Mouse (Mus musculus): ENCODE data around the gene Nrxn1. TPM values are rescaled to one million over a fixed set of nuclear protein-coding genes. Genes with fewer than 3 reads are reported as not detected.

Nrxn1 gene
- total RNA-seq, 4 experiments from 2014 or later: 452 to 476 (median 472) TPM

GRCm38 (mm10) chr17:90809197-90810163, 283.4 kb downstream of the Nrxn1 start:
- DNase-seq (ENCODE audit: low spot score in 2 of 2): peak; percentile 67 to 82

DNA sequence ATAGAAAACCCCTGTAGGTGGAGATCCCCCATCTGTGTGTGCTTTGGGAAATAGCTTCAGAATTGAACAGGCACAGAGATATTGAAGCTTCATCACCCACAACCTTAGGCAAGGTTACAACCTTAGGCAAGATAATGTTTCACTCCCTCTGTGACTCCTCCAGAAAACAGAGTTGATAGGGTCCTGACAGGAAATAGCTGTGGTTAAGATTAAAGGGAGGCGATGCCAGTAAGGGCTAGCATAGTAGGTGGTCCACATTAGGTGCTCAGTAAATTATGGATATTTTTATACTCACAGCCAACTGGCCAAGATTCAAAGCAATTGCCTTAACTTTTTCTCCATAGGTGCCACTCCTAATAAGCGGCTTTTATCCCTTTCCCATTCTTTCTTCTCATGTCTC, 284.6 kb downstream of the Nrxn1 start:
- DNase-seq (ENCODE audit: low spot score in 2 of 2): no peak

GRCm38 (mm10) chr17:90807199-90807598, 285.7 kb downstream of the Nrxn1 start:
- no peak for DNase-seq (ENCODE audit: low spot score in 2 of 2)

GRCm38 (mm10) chr17:90798689-90799088, 294.2 kb downstream of the Nrxn1 start:
- no peak for DNase-seq (ENCODE audit: low spot score in 2 of 2)

DNA sequence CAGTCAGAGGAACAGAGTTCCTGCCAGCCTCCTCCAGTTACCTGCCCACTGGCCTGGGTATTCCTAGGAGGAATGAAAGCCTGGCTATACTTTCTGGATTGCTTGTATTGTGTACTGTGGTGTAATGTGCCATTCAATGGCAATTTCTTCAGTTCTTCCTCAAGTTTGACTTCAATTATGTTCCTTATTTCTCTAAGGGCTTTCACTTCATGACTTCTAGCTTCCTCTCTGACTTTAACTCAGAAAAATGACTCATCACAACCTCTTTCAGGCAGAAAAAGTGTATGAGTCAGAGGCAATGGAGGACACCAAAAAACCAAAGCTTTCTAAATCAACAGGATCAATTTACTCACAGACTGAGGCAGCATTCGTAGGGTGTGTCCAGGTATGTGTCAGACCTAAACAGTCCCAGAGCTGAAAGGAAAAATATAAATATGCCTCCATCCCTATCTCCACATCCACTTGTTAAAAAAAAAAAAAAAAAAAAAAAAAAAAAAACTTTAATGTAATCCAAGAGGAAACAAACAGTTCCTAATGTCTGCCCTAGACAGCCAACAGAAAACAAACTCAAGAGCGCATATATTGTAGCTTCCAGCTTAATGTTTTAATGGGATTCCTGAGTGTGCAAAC, 295.1 kb downstream of the Nrxn1 start:
- DNase-seq (ENCODE audit: low spot score in 2 of 2): no peak

- no peak for DNase-seq (ENCODE audit: low spot score in 2 of 2)
Measured at GRCm38 (mm10) chr17:90796974-90797373, 295.9 kb downstream of the Nrxn1 start.

DNA sequence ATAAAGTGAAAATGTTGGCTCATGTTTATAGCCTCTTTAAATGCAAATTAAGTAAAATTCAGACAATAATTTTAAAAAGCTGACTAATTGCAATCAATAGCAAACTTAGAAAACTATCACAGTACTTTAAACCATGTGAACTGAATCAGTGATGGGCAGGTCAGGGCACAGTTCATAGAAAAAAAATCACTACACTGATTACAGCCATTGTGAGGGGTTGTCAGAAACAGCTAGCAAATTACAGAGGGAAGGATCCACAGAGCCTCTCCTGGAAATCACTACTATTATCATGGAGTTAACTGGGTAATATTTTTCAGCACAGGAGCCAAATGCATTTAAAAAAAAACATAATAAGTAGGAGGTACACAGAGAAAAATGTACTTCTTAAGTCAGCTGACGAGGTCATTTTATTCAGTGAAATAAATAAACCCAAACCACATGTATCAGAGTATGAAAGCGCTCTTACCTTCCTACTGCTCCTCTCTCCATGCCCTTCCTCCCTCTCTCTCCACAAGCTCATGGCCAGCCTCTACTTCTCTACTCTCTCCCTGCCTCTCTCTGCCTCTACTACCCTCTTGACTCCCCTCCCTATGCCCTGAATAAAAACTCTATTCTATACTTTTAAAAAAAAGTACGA, 304.3 kb downstream of the Nrxn1 start:
- DNase-seq (ENCODE audit: low spot score in 2 of 2): no peak

- DNase-seq (ENCODE audit: low spot score in 2 of 2): no peak
Measured at GRCm38 (mm10) chr17:90788040-90788439, 304.8 kb downstream of the Nrxn1 start.

DNA sequence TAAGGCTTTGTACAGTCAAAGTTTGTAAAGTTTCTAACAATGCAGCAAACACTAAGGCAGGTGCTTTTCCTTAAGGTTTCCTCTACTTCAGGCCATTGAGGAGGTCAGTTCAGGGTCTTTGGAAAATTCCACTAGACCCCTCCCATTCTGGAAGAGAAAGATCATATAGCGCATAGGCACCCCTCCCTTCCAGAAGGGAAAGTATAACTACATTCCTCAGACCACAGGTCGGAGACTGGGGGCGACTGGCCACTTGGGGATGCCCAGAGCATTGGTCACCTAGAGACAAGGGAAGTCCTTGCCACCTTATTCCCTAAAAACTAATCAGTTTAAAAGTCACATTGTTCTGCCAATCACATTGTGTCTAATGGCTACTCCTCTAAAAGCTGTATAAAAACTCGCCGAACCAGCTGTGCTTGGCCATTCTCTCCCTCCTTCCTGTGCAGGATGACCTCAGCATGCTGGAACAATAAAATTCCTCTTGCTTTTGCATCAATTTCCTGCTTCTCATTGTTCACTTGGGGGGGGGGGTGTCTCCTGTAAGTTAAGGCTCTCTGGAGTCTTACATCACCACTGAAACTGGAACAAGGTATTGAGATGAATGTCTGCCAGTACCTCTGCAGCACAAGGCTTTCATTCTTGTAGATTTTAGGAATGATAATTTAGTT, 305.6 kb downstream of the Nrxn1 start:
- DNase-seq (ENCODE audit: low spot score in 2 of 2): no peak

DNA sequence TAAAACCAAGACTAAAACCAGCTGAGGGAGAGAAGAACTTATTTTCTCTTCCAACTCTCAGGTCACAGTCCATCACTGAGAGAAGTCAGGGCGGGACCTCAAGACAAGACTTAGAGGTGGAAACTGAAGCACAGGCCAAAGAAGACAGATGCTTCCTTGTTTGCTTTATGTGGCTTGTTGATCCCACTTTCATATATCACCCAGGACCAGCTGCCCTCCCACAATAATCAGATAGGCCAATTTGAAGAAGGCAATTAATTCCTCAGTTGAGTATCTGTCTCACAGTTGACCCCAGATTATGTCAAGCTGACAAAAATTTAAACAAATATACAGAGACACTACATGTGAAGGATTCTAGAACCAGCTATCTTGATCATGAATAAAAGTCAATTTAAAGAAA, 312.4 kb downstream of the Nrxn1 start:
- DNase-seq (ENCODE audit: low spot score in 2 of 2): no peak

DNA sequence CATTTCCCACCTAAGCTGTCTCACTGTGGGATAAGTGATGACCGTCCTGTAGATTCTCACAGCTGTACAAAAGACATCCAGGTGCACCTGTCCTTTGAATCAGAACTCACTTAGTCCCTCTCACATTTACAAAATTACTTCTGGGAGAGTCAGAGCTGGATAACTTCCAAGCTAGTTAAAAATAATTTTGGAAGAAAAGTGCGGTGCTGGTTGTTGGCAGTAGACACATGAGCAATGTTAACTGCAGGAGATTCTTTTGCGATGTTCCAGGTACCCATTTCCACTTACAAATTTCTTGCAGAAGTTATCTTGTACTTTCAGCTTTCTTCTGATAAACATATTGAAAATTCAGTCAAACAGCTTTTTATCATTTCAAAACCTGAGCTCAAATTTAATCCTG, 317.5 kb downstream of the Nrxn1 start:
- DNase-seq (ENCODE audit: low spot score in 2 of 2): no peak

GRCm38 (mm10) chr17:90773233-90773632, 319.6 kb downstream of the Nrxn1 start:
- no peak for DNase-seq (ENCODE audit: low spot score in 2 of 2)

- DNase-seq (ENCODE audit: low spot score in 2 of 2): no peak
Measured at GRCm38 (mm10) chr17:90768216-90768615, 324.7 kb downstream of the Nrxn1 start.

GRCm38 (mm10) chr17:90727124-90727523, 365.7 kb downstream of the Nrxn1 start:
- DNase-seq (ENCODE audit: low spot score in 2 of 2): no peak

DNA sequence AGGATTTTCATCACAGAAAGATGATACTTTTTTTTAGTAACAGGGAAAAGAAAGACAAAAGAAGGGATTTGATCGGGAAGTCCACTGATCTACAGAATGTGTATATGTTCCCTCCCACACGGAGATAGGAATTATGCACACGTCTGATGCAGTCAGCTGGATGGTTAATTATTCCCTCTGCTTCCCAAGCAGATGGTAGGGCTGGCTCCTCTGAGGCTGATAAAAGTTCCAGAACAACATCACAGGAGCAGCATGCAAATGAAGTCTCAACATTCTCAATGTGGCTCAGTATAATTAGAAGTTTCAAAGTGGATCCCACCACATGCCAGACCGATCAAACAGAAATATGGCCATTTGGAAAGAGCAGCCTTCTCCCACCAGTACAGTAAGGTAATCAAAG, 388.1 kb downstream of the Nrxn1 start:
- DNase-seq (ENCODE audit: low spot score in 2 of 2): peak; percentile 60 to 61

- no peak for DNase-seq (ENCODE audit: low spot score in 2 of 2)
Measured at GRCm38 (mm10) chr17:90702626-90703025, 390.2 kb downstream of the Nrxn1 start.

DNA sequence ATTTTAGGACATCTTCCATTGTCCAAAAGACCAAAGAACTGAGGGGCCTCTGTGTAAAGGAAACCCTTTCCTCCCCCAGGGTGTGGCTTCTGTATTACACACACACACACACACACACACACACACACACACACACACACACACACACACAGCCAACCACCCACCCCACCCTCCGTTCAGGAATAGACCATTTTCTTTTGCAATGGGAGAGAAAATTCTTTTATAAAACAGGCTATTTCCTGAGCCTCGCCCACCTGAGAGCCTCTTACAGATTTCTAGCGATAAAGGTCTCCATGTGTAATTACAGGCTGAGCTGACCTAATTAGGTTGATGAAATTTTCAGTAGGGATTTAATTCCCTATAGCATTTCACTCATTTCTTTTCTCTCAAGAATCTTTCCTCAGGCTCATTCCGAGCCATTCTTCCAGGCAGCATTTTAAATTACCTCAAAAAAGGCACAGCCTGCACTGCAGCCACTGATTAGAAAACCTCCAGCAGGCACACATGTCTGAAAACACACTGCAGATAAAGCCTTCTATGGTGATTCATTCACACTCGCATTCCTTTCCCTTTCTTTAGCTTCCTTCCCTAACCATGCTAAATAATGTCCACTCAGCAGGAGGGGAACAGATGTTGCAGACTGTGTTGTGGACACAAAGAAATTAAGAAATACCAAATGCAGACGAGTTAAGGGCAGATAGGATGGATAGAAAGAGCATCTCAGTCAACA, 396.6 kb downstream of the Nrxn1 start:
- DNase-seq (ENCODE audit: low spot score in 2 of 2): peak in 1 of 2 experiments; percentile 19

- no peak for DNase-seq (ENCODE audit: low spot score in 2 of 2)
Measured at GRCm38 (mm10) chr17:90695086-90695584, 397.7 kb downstream of the Nrxn1 start.

DNA sequence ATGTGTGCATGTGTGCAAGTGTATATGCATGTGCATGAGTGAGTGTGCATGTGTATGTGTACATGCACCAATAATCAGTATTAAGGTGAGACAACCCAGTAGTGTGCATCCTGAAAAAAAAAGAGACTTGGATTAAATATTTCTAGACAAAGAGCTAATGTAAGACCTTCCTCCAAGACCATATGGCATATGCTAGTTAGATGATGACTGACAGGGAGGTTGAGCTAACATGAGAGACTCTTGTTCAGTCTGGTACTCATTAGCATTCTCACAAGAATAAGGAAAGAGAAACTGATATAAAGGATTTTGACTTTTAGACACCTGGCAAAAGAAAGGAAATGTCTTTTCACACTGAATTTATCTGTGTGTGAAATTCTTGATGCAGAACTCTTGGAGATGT, 408.7 kb downstream of the Nrxn1 start:
- DNase-seq (ENCODE audit: low spot score in 2 of 2): no peak

DNA sequence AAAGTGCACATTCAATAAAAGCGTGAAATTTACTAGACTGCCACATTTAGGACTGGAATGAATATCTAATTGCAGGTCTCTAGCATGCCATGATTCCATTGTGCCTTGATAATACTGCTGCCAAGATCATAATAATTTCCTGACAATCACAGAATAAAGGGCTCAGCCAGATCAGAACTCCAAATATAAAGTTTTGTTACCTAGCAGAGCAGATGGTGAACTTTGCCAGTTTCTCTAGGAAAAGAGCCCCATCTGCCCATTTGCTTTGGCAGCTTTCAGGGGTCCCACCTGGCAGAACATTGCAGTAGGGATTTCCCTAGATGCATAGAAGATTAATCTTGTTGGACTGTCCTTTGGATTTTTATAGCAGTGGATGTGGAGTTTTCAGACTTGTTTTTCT, 411.9 kb downstream of the Nrxn1 start:
- DNase-seq (ENCODE audit: low spot score in 2 of 2): no peak

- DNase-seq (ENCODE audit: low spot score in 2 of 2): no peak
Measured at GRCm38 (mm10) chr17:90676676-90677075, 416.2 kb downstream of the Nrxn1 start.

Measured in layer of hippocampus, adult 8-10 months (tissue).